Mouse (Mus musculus) hindbrain, embryonic 11.5 days (tissue): Measurements from ENCODE around the gene Gm17606. TPM values are rescaled to one million over a fixed set of nuclear protein-coding genes. Genes with fewer than 3 reads are reported as not detected.

ENCODE experiments used
- microRNA counts: library from miRNA; unstranded; fragments of <30 nt; microRNA quantifications from one replicate; lab custom pipeline; 2015
- polyA plus RNA-seq: library from polyadenylated mRNA; unstranded; fragments of >200 nt; fragmentation: Nextera tagmentation; extraction: Ambion mirVana; gene quantifications from 2 replicates; pipeline ENCODE4 v1.2.1, GENCODE M21; 2014

Gm17606 gene
- polyA plus RNA-seq, 1 experiment from 2014 or later = not detected

MicroRNAs within 50 kb of the gene (microRNA counts, 519-probe panel; counts per million panel counts)
- microRNA mmu-miR-686 (lab: Ali Mortazavi, UCI) = not detected

Other genes with a start within 250 kb of the Gm17606 start
- 4.3 and 4.8 TPM in 2 replicates for gene Slc7a7, start 223.2 kb upstream of the Gm17606 start, polyA plus RNA-seq
- gene Mrpl52, start 214.0 kb upstream of the Gm17606 start, polyA plus RNA-seq = 206 and 231 TPM in 2 replicates
- 71.2 and 73.1 TPM in 2 replicates for gene Mmp14, start 209.3 kb upstream of the Gm17606 start, polyA plus RNA-seq
- 19.7 and 19.9 TPM in 2 replicates for gene Lrp10, start 176.8 kb upstream of the Gm17606 start, polyA plus RNA-seq
- gene Rem2, start 164.9 kb upstream of the Gm17606 start, polyA plus RNA-seq = 37.3 and 40.0 TPM in 2 replicates
- 115 and 120 TPM in 2 replicates for gene Prmt5, start 123.4 kb upstream of the Gm17606 start, polyA plus RNA-seq
- 34.8 and 35.7 TPM in 2 replicates for gene Haus4, start 86.3 kb upstream of the Gm17606 start, polyA plus RNA-seq
- gene Ajuba, start 63.4 kb upstream of the Gm17606 start, polyA plus RNA-seq = 23.2 and 29.4 TPM in 2 replicates
- 6.2 and 6.9 TPM in 2 replicates for gene 4931414P19Rik, start 35.0 kb upstream of the Gm17606 start, polyA plus RNA-seq
- gene Psmb5, start 22.9 kb upstream of the Gm17606 start, polyA plus RNA-seq = 439 and 455 TPM in 2 replicates
- gene Psmb11, start 19.5 kb upstream of the Gm17606 start, polyA plus RNA-seq = not detected in 2 replicates
- 5.6 and 8.1 TPM in 2 replicates for gene Cdh24, start 412 bp downstream of the Gm17606 start, polyA plus RNA-seq
- 99.9 and 108 TPM in 2 replicates for gene 1700123O20Rik, start 45.3 kb downstream of the Gm17606 start, polyA plus RNA-seq
- gene Acin1, start 46.0 kb downstream of the Gm17606 start, polyA plus RNA-seq = 148 and 185 TPM in 2 replicates
- 0.06 TPM in 2 replicates for gene Gm29776, start 57.9 kb downstream of the Gm17606 start, polyA plus RNA-seq
- 0.20 TPM in 1 of 2 replicates, not detected in the other for gene Cebpe, start 71.2 kb downstream of the Gm17606 start, polyA plus RNA-seq
- 2.8 and 3.3 TPM in 2 replicates for gene Slc7a8, start 141.0 kb downstream of the Gm17606 start, polyA plus RNA-seq
- not detected in 2 replicates for gene Rnf212b, start 173.2 kb downstream of the Gm17606 start, polyA plus RNA-seq
- 11.0 and 14.2 TPM in 2 replicates for gene Homez, start 230.0 kb downstream of the Gm17606 start, polyA plus RNA-seq
- gene Ppp1r3e, start 236.6 kb downstream of the Gm17606 start, polyA plus RNA-seq = 1.0 and 1.3 TPM in 2 replicates
- 3.2 and 4.3 TPM in 2 replicates for gene Bcl2l2, start 242.4 kb downstream of the Gm17606 start, polyA plus RNA-seq
- not detected in 2 replicates for gene Gm20521, start 242.5 kb downstream of the Gm17606 start, polyA plus RNA-seq